ENCODE assay signal across 18 mouse cellular contexts in genomic region chr7:44372678-44373077, GRCm38 (mm10). TPM values are rescaled to one million over a fixed set of nuclear protein-coding genes. Genes with fewer than 3 reads are reported as not detected.
"Had no signal": no experiment of that assay in that cellular context is flagged by ENCODE, and none has a peak within 500 bp of the region (broad histone marks: within the 10 kb centered on the region; RNA-seq: fewer than 3 reads in every experiment).

No protein-coding gene starts in this region.

- H3K9me3 ChIP-seq: midbrain, embryonic 10.5 days; midbrain, embryonic 12.5 days; neural tube, embryonic 12.5 days; stomach, embryonic 15.5 days had no signal

- H3K9ac ChIP-seq: liver, embryonic 14.5 days; lung, embryonic 14.5 days; midbrain, embryonic 12.5 days; neural tube, embryonic 12.5 days; stomach, embryonic 15.5 days had no signal

- H3K27me3 ChIP-seq: neural tube, embryonic 12.5 days; stomach, embryonic 15.5 days had no signal

- DNase-seq: lung, adult 18-20 months; lung, embryonic 14.5 days; lung, postnatal 10 days; lung, postnatal 4 days; midbrain, embryonic 14.5 days; right cerebral cortex, postnatal 14 days; thymus, adult 18-20 months; thymus, postnatal 14 days; thymus, postnatal 36 days had no signal

- H3K27ac ChIP-seq: liver, embryonic 14.5 days; midbrain, embryonic 12.5 days; neural tube, embryonic 12.5 days; stomach, embryonic 15.5 days; stomach, postnatal 0 days had no signal

- H3K36me3 ChIP-seq: midbrain, embryonic 10.5 days; midbrain, embryonic 12.5 days; neural tube, embryonic 12.5 days; stomach, embryonic 15.5 days had no signal

RNA-seq across cellular contexts. Expression of gene Syt3, which starts 11.2 kb away (rescaled TPM):
- polyA plus RNA-seq: liver, embryonic 16.5 days; myocyte had no signal

RNA-seq across cellular contexts. Expression of gene 1700008O03Rik, which starts 12.9 kb away (rescaled TPM):
- polyA plus RNA-seq: myocyte had no signal

RNA-seq across cellular contexts. Expression of gene Lrrc4b, which starts 56.1 kb away (rescaled TPM):
- polyA plus RNA-seq: liver, embryonic 16.5 days; myocyte; thymus, postnatal 0 days had no signal
